Mouse (Mus musculus) liver, adult 2 months (tissue): ENCODE measurements around the gene Cdc40.

Experiments
- CTCF ChIP-seq: fragments of 200-500 bp; IDR thresholded peaks from 2 replicates; pipeline ENCODE4 v1.5.1; 2011; ENCODE audit warnings: low read depth, low read length, control low read depth
- POLR2A ChIP-seq: fragments of 200-500 bp; IDR thresholded peaks from 2 replicates; pipeline ENCODE4 v1.6.1; 2011; ENCODE audit warnings: low read length, control low read depth; ENCODE audit not compliant: insufficient read depth; ENCODE audit errors: extremely low read depth

DNA sequence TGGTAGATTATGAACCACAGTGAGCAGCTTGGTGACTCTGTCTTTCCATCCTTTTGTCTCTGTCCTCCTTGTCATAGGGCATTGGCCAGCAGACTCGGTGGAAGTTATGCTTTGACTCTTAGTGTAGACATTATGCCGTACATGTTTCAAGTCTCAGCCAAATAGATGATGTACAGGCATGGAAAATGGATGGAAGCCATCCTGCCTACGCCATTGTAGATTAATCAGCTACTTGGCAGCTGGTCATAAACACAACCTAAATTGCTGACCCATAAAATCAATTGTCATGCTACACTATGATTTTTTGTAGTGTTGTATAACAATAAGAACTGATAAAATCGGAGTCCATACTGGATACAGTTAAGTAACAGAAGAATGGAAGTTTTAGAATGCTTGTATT, 18.7 kb upstream of the Cdc40 start:
- TF ChIP-seq CTCF: no peak
- no peak for TF ChIP-seq POLR2A
